Mouse (Mus musculus) neural tube, embryonic 11.5 days (tissue): ENCODE measurements around the gene Pacsin1. TPM values are rescaled to one million over a fixed set of nuclear protein-coding genes. Genes with fewer than 3 reads are reported as not detected.

ENCODE experiments used
- ATAC-seq: fragments of 200-750 bp; cut with Nextera tagmentation; 2 replicates; pipeline ENCODE4 v1.8.0; 2017; ENCODE audit warnings: moderate number of reproducible peaks, mild to moderate bottlenecking, moderate TSS enrichment, moderate library complexity; ENCODE audit not compliant: insufficient read depth, low FRiP score, low TSS enrichment
- DNase-seq: peaks from one replicate; pipeline ENCODE4 v3.0.0-alpha.2; 2015; ENCODE audit warnings: low spot score
- H3K27ac ChIP-seq: fragments of 300-500 bp; sonication (generic); 2 replicates; pipeline ENCODE4 v1.5.1; 2014; ENCODE audit warnings: low read depth, mild to moderate bottlenecking, low read length
- H3K27me3 ChIP-seq: fragments of 300-500 bp; sonication (generic); 2 replicates; pipeline ENCODE4 v1.6.1; 2014; ENCODE audit warnings: mild to moderate bottlenecking, low read length, mixed read lengths; ENCODE audit not compliant: control insufficient read depth, insufficient read depth
- H3K36me3 ChIP-seq: fragments of 300-500 bp; sonication (generic); 2 replicates; pipeline ENCODE4 v1.6.1; 2014; ENCODE audit warnings: mild to moderate bottlenecking, low read length, moderate library complexity, mixed read lengths; ENCODE audit not compliant: control insufficient read depth, insufficient read depth
- H3K4me1 ChIP-seq: fragments of 300-500 bp; sonication (generic); 2 replicates; pipeline ENCODE4 v1.6.1; 2014; ENCODE audit warnings: low read length, mixed read lengths; ENCODE audit not compliant: control insufficient read depth, insufficient read depth
- H3K4me2 ChIP-seq: fragments of 300-500 bp; sonication (generic); 2 replicates; pipeline ENCODE4 v1.6.1; 2014; ENCODE audit warnings: low read depth, mild to moderate bottlenecking, moderate library complexity
- H3K4me3 ChIP-seq: fragments of 300-500 bp; sonication (generic); 2 replicates; pipeline ENCODE4 v1.5.1; 2014; ENCODE audit warnings: low read depth, low read length
- H3K9ac ChIP-seq: fragments of 300-500 bp; sonication (generic); 2 replicates; pipeline ENCODE4 v1.6.1; 2014; ENCODE audit warnings: mild to moderate bottlenecking, low read length
- H3K9me3 ChIP-seq: fragments of 300-500 bp; sonication (generic); 2 replicates; pipeline ENCODE4 v1.6.1; 2016; ENCODE audit warnings: low read length; ENCODE audit not compliant: control insufficient read depth
- WGBS: fragments of 180-500 bp; shearing (Covaris S2); extraction: QIAGEN DNeasy Blood & Tissue Kit; methylation state at CpG from one replicate; pipeline ENCODE4 v1.1.7; 2014; 5-methylcytosine and 5-hydroxymethylcytosine counted together
- polyA plus RNA-seq: library from polyadenylated mRNA; unstranded; fragments of >200 nt; fragmentation: Nextera tagmentation; extraction: Ambion mirVana; gene quantifications from 2 replicates; pipeline ENCODE4 v1.2.1, GENCODE M21; 2014

Gene Pacsin1
- polyA plus RNA-seq = 4.3 and 5.4 TPM in 2 replicates

GRCm38 (mm10) chr17:27655089-27656010 is at the start of gene Pacsin1:
Gene Pacsin1, plus strand, starts transcription at chr17:27655509.
- Histone ChIP-seq H3K4me2 (peak within 1 kb of the TSS; percentile 58), H3K36me3 (no peaks in the 10 kb centered on the region), H3K9ac (peak within 1 kb of the TSS; percentile 35), H3K9me3 (no peaks in the 10 kb centered on the region), H3K27ac (no peak within 1 kb of the TSS), H3K4me3 (peak within 1 kb of the TSS; percentile 40), H3K27me3 (peaks cover 18% of the 10 kb centered on the region), H3K4me1 (peaks cover 5% of the 10 kb centered on the region; the same call in 1 of the 2 replicates)
- 2% methylated on average over 65 of the region's 65 CpGs for WGBS
- DNase-seq (peak; percentile 74), ATAC-seq (0 out of 2 replicates have a peak, but pooled peaks have one; percentile 55)

DNA sequence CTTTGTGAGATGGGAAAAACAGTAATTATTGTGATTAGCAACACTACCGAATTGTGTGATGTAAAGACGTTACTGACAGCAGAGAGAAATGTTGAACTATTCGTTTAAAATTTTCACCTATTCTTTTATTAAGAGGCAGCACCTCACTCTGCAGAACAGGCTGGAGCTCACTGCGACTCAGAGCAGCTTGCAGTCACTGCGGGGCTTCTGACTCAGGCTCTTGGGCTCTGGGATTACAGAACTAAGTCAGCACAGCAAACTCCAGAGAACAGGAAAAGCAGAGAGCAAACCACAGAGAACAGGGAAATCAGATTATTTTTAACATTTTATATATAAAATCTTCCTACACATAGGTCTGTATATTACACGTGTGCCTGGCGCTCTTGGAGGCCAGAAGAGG is 45.7 kb upstream of the Pacsin1 start:
- Histone ChIP-seq H3K4me1 (no peaks in the 10 kb centered on the region; the same call in 1 of the 2 replicates), H3K9ac (no peak overlapping the region), H3K36me3 (no peaks in the 10 kb centered on the region), H3K9me3 (no peaks in the 10 kb centered on the region), H3K27me3 (no peaks in the 10 kb centered on the region), H3K4me3 (no peak overlapping the region), H3K27ac (no peak overlapping the region), H3K4me2 (no peak overlapping the region)
- ATAC-seq (no peak), DNase-seq (no peak)
- 92% methylated on average over 7 of the region's 7 CpGs for WGBS

GRCm38 (mm10) chr17:27610679-27611518 is 44.4 kb upstream of the Pacsin1 start:
- DNase-seq (no peak), ATAC-seq (no peak)
- 85% methylated on average over 10 of the region's 10 CpGs for WGBS

GRCm38 (mm10) chr17:27611519-27611884 is 43.8 kb upstream of the Pacsin1 start:
- no peak overlapping the region for H3K4me2 ChIP-seq
- H3K27me3 ChIP-seq = no peaks in the 10 kb centered on the region
- no peak overlapping the region for H3K27ac ChIP-seq
- 69% methylated on average over 3 of the region's 3 CpGs for WGBS
- no peak overlapping the region for H3K9ac ChIP-seq
- no peak overlapping the region for H3K4me3 ChIP-seq
- no peaks in the 10 kb centered on the region for H3K36me3 ChIP-seq
- no peak for DNase-seq
- no peaks in the 10 kb centered on the region for H3K9me3 ChIP-seq
- H3K4me1 ChIP-seq = no peaks in the 10 kb centered on the region; the same call in 1 of the 2 replicates
- ATAC-seq = no peak

More at GRCm38 (mm10) chr17:27610679-27611518, 44.4 kb upstream of the Pacsin1 start:
- H3K4me2 ChIP-seq = no peak overlapping the region
- no peaks in the 10 kb centered on the region; the same call in 1 of the 2 replicates for H3K4me1 ChIP-seq
- no peaks in the 10 kb centered on the region for H3K9me3 ChIP-seq
- no peaks in the 10 kb centered on the region for H3K27me3 ChIP-seq
- no peaks in the 10 kb centered on the region for H3K36me3 ChIP-seq
- no peak overlapping the region for H3K9ac ChIP-seq
- H3K4me3 ChIP-seq = no peak overlapping the region
- H3K27ac ChIP-seq = no peak overlapping the region

GRCm38 (mm10) chr17:27611994-27612393 is 43.3 kb upstream of the Pacsin1 start:
- WGBS = 86% methylated on average over 5 of the region's 5 CpGs
- H3K27ac ChIP-seq = no peak overlapping the region
- no peaks in the 10 kb centered on the region for H3K9me3 ChIP-seq

GRCm38 (mm10) chr17:27613016-27613415 is 42.3 kb upstream of the Pacsin1 start:
- DNase-seq (no peak), ATAC-seq (no peak)
- Histone ChIP-seq H3K27me3 (no peaks in the 10 kb centered on the region), H3K9me3 (no peaks in the 10 kb centered on the region), H3K9ac (no peak overlapping the region), H3K4me1 (no peaks in the 10 kb centered on the region; the same call in 1 of the 2 replicates), H3K4me2 (no peak overlapping the region), H3K4me3 (no peak overlapping the region), H3K36me3 (no peaks in the 10 kb centered on the region), H3K27ac (no peak overlapping the region)
- WGBS = 81% methylated on average over 4 of the region's 4 CpGs

More at GRCm38 (mm10) chr17:27611994-27612393, 43.3 kb upstream of the Pacsin1 start:
- no peak for ATAC-seq
- no peak for DNase-seq
- H3K36me3 ChIP-seq = no peaks in the 10 kb centered on the region
- no peaks in the 10 kb centered on the region; the same call in 1 of the 2 replicates for H3K4me1 ChIP-seq
- H3K4me3 ChIP-seq = no peak overlapping the region
- no peaks in the 10 kb centered on the region for H3K27me3 ChIP-seq
- no peak overlapping the region; the same call in 1 of the 2 replicates for H3K9ac ChIP-seq
- no peak overlapping the region for H3K4me2 ChIP-seq

GRCm38 (mm10) chr17:27615388-27615787 is 39.9 kb upstream of the Pacsin1 start:
- H3K9ac ChIP-seq = no peak overlapping the region
- 80% methylated on average over 7 of the region's 7 CpGs for WGBS
- H3K27me3 ChIP-seq = no peaks in the 10 kb centered on the region
- DNase-seq (no peak), ATAC-seq (no peak)
- peaks cover 5% of the 10 kb centered on the region for H3K4me1 ChIP-seq
- H3K36me3 ChIP-seq = no peaks in the 10 kb centered on the region; the same call in 1 of the 2 replicates
- H3K27ac ChIP-seq = no peak overlapping the region
- H3K9me3 ChIP-seq = no peaks in the 10 kb centered on the region
- H3K4me3 ChIP-seq = no peak overlapping the region
- H3K4me2 ChIP-seq = no peak overlapping the region

DNA sequence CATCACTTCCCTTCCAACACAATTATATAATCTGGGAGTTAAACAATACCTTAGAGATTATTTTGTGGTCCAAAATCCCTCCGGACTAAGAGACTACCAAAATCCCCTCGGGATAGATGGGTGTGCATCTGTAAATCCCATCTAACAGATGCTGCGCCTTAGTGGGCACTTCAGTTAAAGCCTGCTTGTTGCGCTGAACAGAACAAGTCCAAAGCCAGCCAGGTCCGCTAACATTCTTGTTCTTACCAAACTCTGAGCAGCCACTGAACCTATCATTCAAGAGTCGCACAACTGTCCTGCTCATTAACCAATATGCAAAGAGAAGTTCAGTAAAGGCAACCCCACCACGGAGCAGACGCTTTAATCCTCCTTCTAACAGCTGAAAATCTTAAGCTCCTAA is 34.1 kb upstream of the Pacsin1 start:
- no peaks in the 10 kb centered on the region; the same call in 1 of the 2 replicates for H3K36me3 ChIP-seq
- H3K4me3 ChIP-seq = peak overlapping the region; percentile 97
- no peak for DNase-seq
- peak overlapping the region; percentile 99 for H3K9ac ChIP-seq
- H3K9me3 ChIP-seq = no peaks in the 10 kb centered on the region
- peak overlapping the region; percentile 70 for H3K4me2 ChIP-seq
- H3K4me1 ChIP-seq = peaks cover 13% of the 10 kb centered on the region
- no peak overlapping the region for H3K27ac ChIP-seq
- no peak for ATAC-seq
- H3K27me3 ChIP-seq = no peaks in the 10 kb centered on the region
- WGBS = 54% methylated on average over 8 of the region's 8 CpGs
